Mouse (Mus musculus): ENCODE results near the gene Cnpy3. TPM values are rescaled to one million over a fixed set of nuclear protein-coding genes. Genes with fewer than 3 reads are reported as not detected.
A peak's percentile ranks its signal among the peaks of the same experiment; 100 is the strongest.

The Cnpy3 gene
- polyA plus RNA-seq, 1 experiment, result 59.9 TPM

DNA sequence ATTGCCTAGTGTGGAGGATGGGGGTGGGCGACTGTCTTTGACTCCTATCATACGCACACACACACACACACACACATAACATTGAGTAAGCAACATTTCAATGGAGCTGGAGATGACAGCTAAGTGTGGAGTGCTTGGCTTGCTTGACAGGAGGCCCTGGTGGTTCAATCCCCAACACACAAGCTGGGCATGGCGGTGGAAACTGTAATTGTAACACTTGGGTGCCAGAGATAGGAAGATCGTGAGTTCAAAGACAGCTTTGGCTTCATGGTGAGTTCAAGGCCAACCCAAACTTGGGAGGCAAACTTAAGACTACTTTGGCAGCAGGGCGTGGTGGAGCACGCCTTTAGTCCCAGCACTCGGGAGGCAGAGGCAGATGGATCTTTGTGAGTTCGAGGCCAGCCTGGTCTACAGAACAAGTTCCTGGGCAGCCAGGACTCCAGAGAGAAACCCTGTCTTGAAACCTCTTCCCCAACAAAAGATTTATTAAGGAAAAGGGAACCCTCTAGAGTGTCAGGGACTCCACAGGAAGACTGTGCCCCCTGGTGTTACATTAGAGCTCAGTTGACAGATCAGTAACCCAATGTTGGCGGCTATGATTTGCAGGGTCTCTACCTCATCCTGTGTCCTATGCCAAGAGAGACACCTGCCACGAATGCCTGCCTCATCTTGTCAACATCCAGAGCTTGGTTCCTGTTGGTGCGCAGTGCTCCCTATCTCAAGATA lies 37.1 kb downstream of the Cnpy3 start:
- DNase-seq (ENCODE audit: low read depth), result no peak

- DNase-seq (ENCODE audit: low read depth), result no peak
Observed at GRCm38 (mm10) chr17:46713849-46714248, 38.2 kb downstream of the Cnpy3 start.

DNA sequence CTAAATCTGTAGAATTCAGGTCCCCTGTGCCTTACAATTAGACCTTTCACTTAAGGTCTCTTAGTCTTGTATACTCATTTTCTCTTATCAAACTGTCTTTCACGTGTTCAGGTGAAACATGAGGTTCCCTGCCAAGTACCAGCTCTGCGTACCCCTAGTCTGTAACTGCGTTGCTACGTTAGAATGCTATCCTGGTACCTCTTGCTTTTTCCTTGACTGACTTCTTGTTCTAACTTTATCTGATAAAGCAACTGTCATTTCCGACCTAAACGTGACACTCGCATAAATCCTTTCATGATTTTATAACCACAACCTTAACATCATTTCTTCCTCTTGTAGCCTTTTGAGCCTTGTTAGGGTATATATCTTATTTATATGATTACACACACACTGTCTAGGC lies 39.6 kb downstream of the Cnpy3 start:
- DNase-seq (ENCODE audit: low read depth), result no peak

GRCm38 (mm10) chr17:46711612-46712271 lies 40.3 kb downstream of the Cnpy3 start:
- DNase-seq (ENCODE audit: low read depth), result no peak

- no peak for DNase-seq (ENCODE audit: low read depth)
Observed at GRCm38 (mm10) chr17:46710959-46711597, 40.9 kb downstream of the Cnpy3 start, which contains the start of gene Pex6. TSS of gene Pex6 (plus strand) at chr17:46711463.

GRCm38 (mm10) chr17:46706375-46707089 lies 45.5 kb downstream of the Cnpy3 start:
- peak; percentile 87 for DNase-seq (ENCODE audit: low read depth)

GRCm38 (mm10) chr17:46704887-46705835 lies 46.9 kb downstream of the Cnpy3 start, which contains the start of gene Ppp2r5d:
TSS of gene Ppp2r5d (minus strand) at chr17:46705111.
- peak; percentile 88 for DNase-seq (ENCODE audit: low read depth)

- DNase-seq (ENCODE audit: low read depth), result no peak
Observed at GRCm38 (mm10) chr17:46703971-46704886, 47.8 kb downstream of the Cnpy3 start.

DNA sequence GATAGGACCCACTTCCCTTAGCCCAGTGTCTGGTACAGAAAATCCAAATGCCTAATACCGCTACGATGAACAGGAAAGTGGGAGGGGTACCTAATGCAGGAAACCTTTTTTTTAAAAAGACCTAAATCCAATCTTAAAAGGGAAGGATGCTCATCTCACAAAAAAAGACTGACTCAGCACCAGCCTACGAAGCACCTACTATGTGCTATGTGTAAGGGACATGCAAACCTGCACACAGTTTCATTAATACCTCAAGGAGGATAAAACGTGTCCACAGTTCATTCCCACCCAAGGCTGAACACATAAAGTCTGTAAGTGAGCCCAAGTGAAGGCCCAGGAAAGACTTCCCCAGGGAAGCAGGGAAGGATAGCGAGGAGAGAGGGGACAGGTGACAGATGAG lies 49.5 kb downstream of the Cnpy3 start:
- DNase-seq (ENCODE audit: low read depth), result no peak

- DNase-seq (ENCODE audit: low read depth), result no peak
Observed at GRCm38 (mm10) chr17:46702100-46702499, 49.9 kb downstream of the Cnpy3 start.

DNA sequence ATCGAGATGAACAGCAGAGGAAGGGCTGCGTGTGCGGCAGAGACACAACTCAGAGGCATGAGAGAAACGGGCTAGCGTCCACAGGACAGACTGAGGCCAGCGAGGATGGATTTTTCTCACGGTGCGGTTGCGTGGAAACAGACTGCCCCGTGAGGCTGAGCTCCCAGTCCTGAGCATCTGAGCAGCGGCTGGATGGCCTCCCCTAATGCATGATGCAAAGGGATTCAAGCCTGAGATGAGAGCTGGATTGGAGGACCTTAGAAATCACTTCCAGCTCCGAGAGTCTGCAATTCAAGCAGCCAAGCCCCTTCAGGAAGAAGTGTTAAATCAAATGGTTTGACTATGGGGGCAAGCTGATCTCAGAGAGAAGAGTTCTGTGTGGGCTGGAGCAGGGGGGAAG lies 50.5 kb downstream of the Cnpy3 start:
- DNase-seq (ENCODE audit: low read depth), result no peak

- DNase-seq (ENCODE audit: low read depth), result no peak
Observed at GRCm38 (mm10) chr17:46699912-46700311, 52.1 kb downstream of the Cnpy3 start.

DNA sequence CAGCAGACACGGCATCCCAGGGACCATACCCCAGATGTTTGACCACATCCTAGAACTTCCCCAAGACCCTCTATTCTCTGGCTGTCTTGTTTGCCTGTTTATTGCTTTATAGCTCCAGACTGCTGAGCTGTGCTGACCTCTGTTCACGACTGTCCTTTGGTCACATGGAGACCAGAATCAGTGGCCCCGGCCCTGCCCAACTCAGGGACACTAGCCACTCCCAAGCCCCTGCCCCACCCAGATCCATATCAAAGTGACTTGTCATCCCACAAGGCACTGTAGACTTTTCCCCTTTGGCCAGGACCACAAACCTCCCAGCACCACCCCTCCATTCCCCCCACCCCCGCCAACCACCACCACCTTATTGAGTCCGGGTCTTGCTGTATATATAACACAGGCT lies 52.8 kb downstream of the Cnpy3 start:
- no peak for DNase-seq (ENCODE audit: low read depth)

DNA sequence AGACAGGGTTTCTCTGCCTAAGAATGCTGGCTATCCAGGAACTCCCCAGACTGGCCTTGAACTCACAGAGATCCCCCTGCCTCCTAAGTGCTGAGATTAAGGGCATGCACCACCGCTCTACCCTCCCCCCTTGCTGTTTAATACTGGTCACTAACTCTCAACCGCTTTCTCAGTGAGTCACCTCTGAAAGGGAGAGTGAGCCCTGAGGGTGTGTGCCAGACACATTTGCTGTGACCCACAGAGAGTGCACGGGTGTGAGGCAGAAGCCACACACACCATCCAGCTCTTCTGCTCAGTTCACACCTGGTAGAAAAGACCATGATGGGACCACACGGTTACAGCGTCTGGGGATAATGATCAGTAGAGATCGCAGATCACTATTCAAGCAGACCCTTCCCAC lies 53.5 kb downstream of the Cnpy3 start:
- no peak for DNase-seq (ENCODE audit: low read depth)

- no peak for DNase-seq (ENCODE audit: low read depth)
Observed at GRCm38 (mm10) chr17:46694517-46695063, 57.4 kb downstream of the Cnpy3 start.

GRCm38 (mm10) chr17:46691390-46691789 lies 60.6 kb downstream of the Cnpy3 start:
- DNase-seq (ENCODE audit: low read depth), result no peak

DNA sequence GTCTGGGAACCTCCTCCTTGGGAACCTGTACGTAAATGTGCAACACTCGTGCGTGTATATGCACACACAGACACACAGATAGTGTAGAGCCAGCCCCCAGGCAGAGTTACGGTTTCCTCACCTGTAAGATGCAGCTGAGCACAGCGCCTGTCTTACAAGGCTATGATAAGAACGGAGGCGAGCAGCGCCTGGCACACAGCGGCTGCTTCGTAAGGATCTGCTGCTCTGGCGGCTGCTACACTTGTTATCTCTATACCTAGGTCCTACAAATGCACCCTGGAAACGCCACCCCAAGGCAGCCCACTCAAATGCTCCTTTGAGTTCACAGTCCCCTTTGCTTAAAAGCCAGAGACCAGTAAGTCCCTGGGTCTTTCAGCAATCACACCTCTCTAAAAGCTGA lies 61.3 kb downstream of the Cnpy3 start:
- DNase-seq (ENCODE audit: low read depth), result no peak

GRCm38 (mm10) chr17:46685913-46686312 lies 66.1 kb downstream of the Cnpy3 start:
- DNase-seq (ENCODE audit: low read depth), result no peak
